Mouse (Mus musculus): Measurements from ENCODE around the gene Ube2t.

Ube2t gene

GRCm38 (mm10) chr1:134962053-134962803 lies at the start of gene Ube2t:
Gene Ube2t, plus strand, starts transcription at chr1:134962565.
- DNase-seq (ENCODE audit: low spot score), result peak; percentile 89

GRCm38 (mm10) chr1:134913535-134913934 lies 48.8 kb upstream of the Ube2t start:
- no peak for DNase-seq (ENCODE audit: low spot score)

DNA sequence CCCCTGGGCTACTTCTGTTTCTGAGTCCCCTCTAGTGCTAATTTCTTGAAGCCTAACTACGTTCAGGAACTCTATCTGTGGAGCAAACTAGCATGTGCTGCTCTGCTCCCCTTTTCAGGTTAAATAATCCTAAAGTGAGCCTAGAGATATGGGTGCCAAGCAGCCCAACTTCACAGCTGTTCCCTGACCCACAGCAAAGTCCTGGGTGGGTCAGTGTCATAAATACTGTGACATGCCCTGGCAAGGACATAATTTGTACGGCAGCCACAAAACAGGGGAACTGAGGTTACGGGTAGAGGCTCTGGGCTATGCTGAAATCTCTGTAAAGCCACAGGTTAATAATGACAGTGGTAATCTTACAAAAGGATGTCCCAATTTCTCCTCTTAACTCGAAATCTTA lies 46.9 kb upstream of the Ube2t start:
- DNase-seq (ENCODE audit: low spot score), result no peak

DNA sequence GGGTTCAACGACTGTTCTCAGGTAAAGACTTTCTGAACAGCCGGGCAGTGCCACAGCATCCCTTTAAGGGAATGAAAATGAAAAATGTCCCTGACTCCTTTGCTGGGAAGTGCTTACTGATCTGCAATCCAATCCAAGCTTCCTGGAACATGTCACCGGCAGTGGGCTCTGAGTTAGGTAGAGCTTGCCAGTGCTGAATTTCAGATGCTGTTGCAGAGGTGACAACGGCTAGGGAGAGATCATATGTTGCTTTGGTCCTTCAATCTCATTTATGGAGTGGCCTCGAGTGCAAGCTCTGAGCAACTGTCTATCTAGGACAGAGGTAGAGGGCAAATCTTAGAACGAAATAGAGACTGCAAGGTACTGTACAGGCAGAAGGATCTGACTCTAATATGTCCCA lies 43.4 kb upstream of the Ube2t start:
- DNase-seq (ENCODE audit: low spot score), result no peak

GRCm38 (mm10) chr1:134932431-134932830 lies 29.9 kb upstream of the Ube2t start:
- no peak for DNase-seq (ENCODE audit: low spot score)

GRCm38 (mm10) chr1:134936335-134936734 lies 26.0 kb upstream of the Ube2t start:
- DNase-seq (ENCODE audit: low spot score), result no peak

- DNase-seq (ENCODE audit: low spot score), result no peak
Observed at GRCm38 (mm10) chr1:134938233-134938632, 24.1 kb upstream of the Ube2t start.

GRCm38 (mm10) chr1:134940863-134941262 lies 21.5 kb upstream of the Ube2t start:
- no peak for DNase-seq (ENCODE audit: low spot score)

DNA sequence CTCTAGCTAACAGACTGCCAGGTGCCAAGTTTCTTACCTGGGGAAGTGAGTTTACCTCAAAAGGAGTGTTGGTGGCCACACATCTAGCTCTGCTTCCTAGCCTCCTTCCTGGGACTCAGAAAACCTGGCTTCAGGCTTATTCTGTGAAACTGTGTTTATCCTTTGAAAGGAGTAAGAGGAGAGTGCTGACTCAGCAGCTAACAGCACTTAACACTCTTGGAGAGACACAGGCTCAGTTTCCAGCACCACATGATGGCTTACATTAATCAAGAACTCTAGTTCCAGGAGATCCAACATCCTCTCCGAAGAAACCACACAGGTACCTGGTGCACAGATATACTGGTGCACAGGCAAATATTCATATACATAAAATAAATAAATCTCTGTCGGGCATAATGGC lies 19.5 kb upstream of the Ube2t start:
- DNase-seq (ENCODE audit: low spot score), result no peak

DNA sequence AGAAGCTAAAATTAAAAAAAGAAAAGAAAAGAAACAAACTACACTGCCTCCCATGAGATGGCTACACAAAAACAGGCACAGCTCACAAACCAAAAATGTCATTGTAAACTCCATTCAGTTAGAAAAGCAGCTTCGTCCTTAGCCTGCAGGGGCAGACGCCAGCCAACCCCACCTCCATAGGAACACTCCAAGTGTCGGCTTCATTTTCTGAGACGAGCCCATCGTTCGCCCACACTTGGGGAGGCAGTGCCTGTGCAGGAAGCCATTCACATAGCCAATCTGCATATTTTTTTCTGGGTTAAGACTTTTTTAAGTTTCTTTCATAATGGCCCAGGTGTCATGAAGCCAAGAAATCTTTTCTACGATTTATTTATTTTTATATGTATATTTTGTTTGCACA lies 14.8 kb upstream of the Ube2t start:
- DNase-seq (ENCODE audit: low spot score), result no peak

DNA sequence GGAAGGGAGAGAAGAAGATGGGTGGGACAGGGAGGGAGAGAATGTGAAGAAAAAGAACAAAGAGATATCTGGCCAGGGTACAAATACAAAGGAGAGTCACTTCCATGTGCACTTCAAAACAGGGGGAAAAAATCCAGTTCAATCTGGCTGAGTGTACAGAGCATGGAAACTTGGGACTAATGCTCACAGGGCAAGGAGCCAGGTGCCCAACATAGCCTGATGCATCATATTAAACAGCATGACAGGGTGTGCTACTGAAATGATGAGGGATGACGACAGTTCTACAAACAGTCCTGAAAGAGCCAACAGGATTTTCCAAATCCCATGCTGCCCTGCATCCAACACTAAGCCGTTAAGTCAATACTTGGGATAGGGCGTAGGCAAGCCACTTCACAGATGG lies 12.4 kb upstream of the Ube2t start:
- DNase-seq (ENCODE audit: low spot score), result no peak

DNA sequence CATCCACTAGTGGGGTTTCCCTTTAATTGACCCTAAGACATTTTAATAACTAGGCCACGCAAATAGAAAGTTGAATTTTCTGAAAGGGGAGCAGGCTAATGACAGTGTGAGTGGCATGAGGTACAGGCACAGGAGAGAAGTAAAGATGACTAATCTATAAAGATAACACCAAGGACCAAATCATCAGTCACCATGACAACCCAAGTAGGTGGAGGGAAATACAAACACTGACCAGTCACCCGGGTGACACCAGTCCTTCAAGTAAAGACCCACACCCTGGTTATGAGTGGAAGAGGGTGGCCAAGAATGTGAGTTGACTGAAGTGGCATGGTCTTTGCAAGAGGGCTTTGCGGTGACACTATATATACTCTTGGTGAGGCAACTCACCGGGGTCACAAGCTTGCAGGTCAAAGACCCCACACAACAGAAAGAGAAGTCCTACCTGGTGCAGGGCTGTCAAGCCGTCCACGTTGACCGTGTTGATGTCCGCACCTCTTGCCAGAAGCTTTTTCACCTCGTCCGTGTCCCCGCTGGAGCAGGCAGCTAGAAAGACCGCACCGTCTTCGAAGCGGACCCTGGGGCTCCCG lies 7.2 kb upstream of the Ube2t start:
- no peak for DNase-seq (ENCODE audit: low spot score)

DNA sequence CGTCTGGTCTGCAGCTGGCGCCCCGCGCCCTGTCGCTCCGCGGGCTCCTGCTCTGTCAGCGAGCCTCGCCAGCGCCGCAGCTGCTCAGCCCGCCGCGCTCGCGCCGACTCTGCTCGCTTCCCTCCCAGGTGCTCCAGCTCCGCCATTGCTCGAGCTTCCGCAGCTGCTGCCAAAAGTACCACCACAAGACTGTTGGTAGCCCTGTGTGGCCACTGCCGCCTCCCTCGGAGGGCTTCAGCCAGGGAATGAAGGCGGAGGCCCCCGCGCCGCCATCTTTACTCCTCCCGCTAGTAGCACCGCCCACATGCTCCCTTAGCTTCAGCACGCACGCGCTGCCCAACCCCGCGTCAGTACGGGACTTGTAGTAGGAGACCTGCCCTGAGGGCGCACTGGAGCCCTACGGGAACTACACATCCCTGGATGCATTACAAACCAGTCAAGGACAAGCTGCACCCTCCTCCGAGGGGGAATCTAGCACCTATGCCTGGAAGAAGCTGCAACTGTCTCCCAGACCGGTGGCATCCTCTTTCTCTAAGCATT lies 6.7 kb upstream of the Ube2t start, which contains the start of gene Ppp1r12b:
TSS of gene Ppp1r12b (minus strand) at position 306 of the 540 bp plus-strand sequence.
- peak; percentile 90 for DNase-seq (ENCODE audit: low spot score)

- DNase-seq (ENCODE audit: low spot score), result no peak
Observed at GRCm38 (mm10) chr1:134960634-134961033, 1.7 kb upstream of the Ube2t start.

GRCm38 (mm10) chr1:134962821-134963220 lies 456 bp downstream of the Ube2t start:
- no peak for DNase-seq (ENCODE audit: low spot score)

DNA sequence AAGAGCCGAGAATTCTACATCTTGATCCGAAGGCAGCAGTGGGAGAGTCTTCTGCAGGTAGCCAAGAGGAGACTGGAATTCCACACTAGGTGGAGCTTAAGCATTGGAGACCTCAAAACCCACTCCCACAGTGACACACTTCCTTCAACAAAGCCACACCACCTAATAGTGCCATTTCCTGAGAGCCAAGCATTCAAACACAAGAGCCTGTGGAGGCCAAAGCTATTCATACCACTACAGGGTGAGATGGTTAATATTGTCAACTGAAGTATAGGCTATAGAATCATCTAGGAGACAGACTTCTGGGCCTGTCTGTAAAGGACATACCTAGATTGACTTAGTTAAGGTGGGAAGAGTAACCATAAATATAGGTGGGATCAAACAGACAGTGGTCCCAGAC lies 3.1 kb downstream of the Ube2t start:
- DNase-seq (ENCODE audit: low spot score), result no peak

DNA sequence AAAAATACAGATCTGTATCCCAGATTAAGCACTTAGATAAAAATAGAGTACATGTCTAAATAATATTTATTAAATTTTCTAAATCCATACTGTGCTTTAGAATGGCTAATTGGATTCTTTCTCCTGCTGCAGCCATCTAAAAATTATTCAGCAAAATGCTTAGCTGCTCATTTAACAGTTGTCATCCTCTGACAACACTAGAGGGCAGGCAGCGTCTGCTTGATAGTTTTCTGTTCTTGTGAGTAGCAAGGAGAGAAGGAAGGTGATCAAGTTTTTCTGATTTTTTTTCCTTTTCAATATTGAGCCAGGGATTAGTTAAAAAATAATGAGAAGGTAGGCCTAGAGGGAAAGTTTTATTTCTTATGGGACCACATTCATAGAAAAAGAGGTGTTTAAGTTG lies 10.6 kb downstream of the Ube2t start:
- DNase-seq (ENCODE audit: low spot score), result no peak

GRCm38 (mm10) chr1:134987173-134987961 lies 25.0 kb downstream of the Ube2t start:
- peak; percentile 29 for DNase-seq (ENCODE audit: low spot score)

GRCm38 (mm10) chr1:134987962-134988341 lies 25.6 kb downstream of the Ube2t start:
- DNase-seq (ENCODE audit: low spot score), result no peak

DNA sequence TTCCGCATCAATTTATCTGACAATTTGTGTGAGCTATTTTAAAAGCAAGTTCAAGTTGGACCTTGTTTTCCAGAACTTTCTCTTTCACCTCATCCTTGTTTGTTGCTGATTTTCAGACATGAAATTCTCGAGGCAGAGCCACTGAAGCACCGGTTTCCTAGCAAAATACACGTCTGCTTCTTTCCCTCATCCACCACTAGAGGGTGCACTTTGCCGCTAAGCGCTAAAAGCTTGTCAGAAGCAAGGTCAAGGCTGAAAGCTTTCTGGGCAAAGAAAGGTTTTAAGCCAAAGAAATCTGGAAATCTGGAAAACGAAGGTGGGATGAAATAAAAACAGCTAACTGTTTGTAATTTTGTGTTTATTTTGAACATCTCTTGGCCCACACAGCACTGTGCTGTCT lies 27.0 kb downstream of the Ube2t start:
- DNase-seq (ENCODE audit: low spot score), result peak; percentile 84

GRCm38 (mm10) chr1:134992046-134992645 lies 29.8 kb downstream of the Ube2t start:
- no peak for DNase-seq (ENCODE audit: low spot score)

DNA sequence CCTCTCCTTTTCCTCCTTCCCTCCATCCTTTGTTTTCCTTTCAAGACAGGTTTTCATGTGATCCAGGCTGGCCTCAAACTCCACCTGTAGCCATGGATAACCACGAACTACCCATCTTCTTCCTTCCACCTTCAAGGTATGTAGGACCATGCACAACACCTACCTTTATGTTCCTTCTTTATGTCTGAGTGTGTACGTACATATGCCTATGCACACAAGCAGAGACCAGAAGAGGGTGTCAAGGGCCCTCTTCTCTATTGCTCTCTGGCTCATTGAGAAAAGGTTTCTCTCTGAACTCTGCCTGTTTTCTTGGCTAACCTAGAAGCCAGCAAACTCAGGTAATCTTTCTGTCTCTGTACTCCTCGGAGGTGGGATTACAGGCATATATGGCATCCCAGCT lies 32.4 kb downstream of the Ube2t start:
- no peak for DNase-seq (ENCODE audit: low spot score)
